Comparison of ENCODE assay signal across 9 mouse cellular contexts in the genomic region with DNA sequence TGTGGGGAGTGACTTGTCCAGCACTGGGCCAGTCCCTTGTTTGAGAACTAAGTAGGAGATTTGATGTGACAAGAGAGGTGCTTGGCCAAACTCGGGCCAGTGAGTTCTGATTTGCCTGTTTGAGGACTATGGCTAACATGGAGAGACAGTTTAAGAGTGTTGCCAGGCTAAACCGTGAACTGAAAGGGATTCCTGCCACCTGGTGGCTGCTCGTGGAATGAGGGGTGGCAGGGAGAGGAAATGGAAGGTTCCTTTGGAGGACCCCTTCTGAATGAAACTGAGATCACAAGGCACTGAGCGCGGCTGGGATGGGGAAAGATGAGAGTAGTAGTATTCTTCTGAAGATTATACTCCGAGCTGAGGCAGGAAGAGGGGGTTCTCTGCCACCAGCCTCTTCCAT. TPM values are rescaled to one million over a fixed set of nuclear protein-coding genes. Genes with fewer than 3 reads are reported as not detected.
DNase-seq lines count a peak whose midpoint lies in the region; ATAC-seq and TF ChIP-seq lines count a peak whose summit lies in the region.
"Had no signal": no experiment of that assay in that cellular context is flagged by ENCODE, and none has a peak within 500 bp of the region (broad histone marks: within the 10 kb centered on the region; RNA-seq: fewer than 3 reads in every experiment).

No protein-coding gene starts in this region.

- H3K4me1 ChIP-seq in forebrain, embryonic 11.5 days (replicated peaks; ENCODE audit: control insufficient read depth, insufficient read depth, low read length): no peaks in the 10 kb centered on the region
- H3K4me1 ChIP-seq in hindbrain, embryonic 16.5 days (ENCODE audit: control insufficient read depth, insufficient read depth, low read depth, low read length): no peaks in the 10 kb centered on the region
- no peaks in the 10 kb centered on the region for H3K4me1 ChIP-seq in liver, adult 2 months (ENCODE audit: control insufficient read depth, insufficient read depth, low read length)
- no peaks in the 10 kb centered on the region for H3K4me1 ChIP-seq in neural tube, embryonic 15.5 days
- H3K4me1 ChIP-seq: embryonic facial prominence, embryonic 15.5 days had no signal

- no peaks in the 10 kb centered on the region for H3K36me3 ChIP-seq in forebrain, embryonic 11.5 days (ENCODE audit: control insufficient read depth, insufficient read depth, low read length)
- H3K36me3 ChIP-seq in hindbrain, embryonic 16.5 days (ENCODE audit: control insufficient read depth, insufficient read depth, low read length): no peaks in the 10 kb centered on the region
- H3K36me3 ChIP-seq in liver, adult 2 months (ENCODE audit: control insufficient read depth, insufficient read depth, low read length): no peaks in the 10 kb centered on the region
- H3K36me3 ChIP-seq in neural tube, embryonic 15.5 days: no peaks in the 10 kb centered on the region
- H3K36me3 ChIP-seq: embryonic facial prominence, embryonic 15.5 days had no signal

- WGBS in forebrain, embryonic 11.5 days: 7% methylated on average over 6 of the region's 6 CpGs
- WGBS in hindbrain, embryonic 16.5 days: 7% methylated on average over 6 of the region's 6 CpGs
- 3% methylated on average over 6 of the region's 6 CpGs for WGBS in liver, adult 2 months
- 6% methylated on average over 6 of the region's 6 CpGs for WGBS in neural tube, embryonic 15.5 days

- TF ChIP-seq CTCF in brain, embryonic 14.5 days (IDR thresholded peaks at IDR 0.05; ENCODE audit: borderline replicate concordance, extremely low read depth, insufficient read depth, insufficient read length): peak; percentile 93
- peak; percentile 84 for TF ChIP-seq CTCF in liver, adult 2 months (IDR thresholded peaks at IDR 0.05; ENCODE audit: low read depth, low read length)

- H3K4me2 ChIP-seq in forebrain, embryonic 11.5 days (ENCODE audit: low read depth, low read length, severe bottlenecking): no peak overlapping the region
- no peak overlapping the region for H3K4me2 ChIP-seq in hindbrain, embryonic 16.5 days (ENCODE audit: low read length)
- H3K4me2 ChIP-seq in neural tube, embryonic 15.5 days: no peak overlapping the region
- H3K4me2 ChIP-seq: embryonic facial prominence, embryonic 15.5 days had no signal

- no peak overlapping the region for H3K4me3 ChIP-seq in forebrain, embryonic 11.5 days (ENCODE audit: low read depth, low read length)
- H3K4me3 ChIP-seq in hindbrain, embryonic 16.5 days (ENCODE audit: low read length): no peak overlapping the region
- no peak overlapping the region for H3K4me3 ChIP-seq in liver, adult 2 months (ENCODE audit: insufficient read depth, low read depth, low read length)
- no peak overlapping the region for H3K4me3 ChIP-seq in neural tube, embryonic 15.5 days (replicated peaks)
- H3K4me3 ChIP-seq: embryonic facial prominence, embryonic 15.5 days had no signal

- peak; percentile 80 to 84 for DNase-seq in left cerebral cortex, adult 18-20 months (ENCODE audit: low spot score in 2 of 2)
- no peak for DNase-seq in left cerebral cortex, adult 11 months (ENCODE audit: low spot score)
- DNase-seq in brain, embryonic 14.5 days (ENCODE audit: low read depth): peak; percentile 82
- DNase-seq in forebrain, embryonic 11.5 days (ENCODE audit: low spot score): peak; percentile 83
- peak; percentile 17 for DNase-seq in liver, adult 2 months (ENCODE audit: extremely low read depth, low read depth, low spot score)
- DNase-seq in thymus, postnatal 36 days: peak; percentile 57 to 69

- peaks cover 4% of the 10 kb centered on the region for H3K27me3 ChIP-seq in forebrain, embryonic 11.5 days (ENCODE audit: control insufficient read depth, insufficient read depth, low read length)
- peaks cover 5% of the 10 kb centered on the region for H3K27me3 ChIP-seq in hindbrain, embryonic 16.5 days (replicated peaks; ENCODE audit: control insufficient read depth, insufficient read depth, low read length)
- H3K27me3 ChIP-seq in liver, adult 2 months (ENCODE audit: control insufficient read depth, insufficient read depth, low read length): no peaks in the 10 kb centered on the region
- peaks cover 22% of the 10 kb centered on the region for H3K27me3 ChIP-seq in neural tube, embryonic 15.5 days (replicated peaks)

- TF ChIP-seq POLR2A in brain, embryonic 14.5 days (IDR thresholded peaks at IDR 0.05; ENCODE audit: borderline replicate concordance, extremely low read depth, insufficient read depth, insufficient read length, poor library complexity, severe bottlenecking): no peak
- no peak for TF ChIP-seq POLR2A in liver, adult 2 months (IDR thresholded peaks at IDR 0.05; ENCODE audit: extremely low read depth, insufficient read depth, low read length)

- H3K79me2 ChIP-seq in liver, adult 2 months (ENCODE audit: control insufficient read depth, insufficient read depth, low read length): no peaks in the 10 kb centered on the region

- no peak overlapping the region for H3K9ac ChIP-seq in forebrain, embryonic 11.5 days (ENCODE audit: low read length)
- H3K9ac ChIP-seq in hindbrain, embryonic 16.5 days (ENCODE audit: low read depth, low read length): no peak overlapping the region
- no peak overlapping the region for H3K9ac ChIP-seq in liver, adult 2 months (ENCODE audit: low read depth, low read length)
- no peak overlapping the region for H3K9ac ChIP-seq in neural tube, embryonic 15.5 days (replicated peaks)
- H3K9ac ChIP-seq: embryonic facial prominence, embryonic 15.5 days had no signal

- no peak overlapping the region for H3K27ac ChIP-seq in forebrain, embryonic 11.5 days (ENCODE audit: low read depth, low read length)
- no peak overlapping the region for H3K27ac ChIP-seq in hindbrain, embryonic 16.5 days (ENCODE audit: low read depth, low read length)
- no peak overlapping the region for H3K27ac ChIP-seq in liver, adult 2 months (replicated peaks; ENCODE audit: insufficient read depth, low read depth, low read length)
- H3K27ac ChIP-seq in neural tube, embryonic 15.5 days (replicated peaks): no peak overlapping the region
- H3K27ac ChIP-seq: embryonic facial prominence, embryonic 15.5 days had no signal

- ATAC-seq in forebrain, embryonic 11.5 days (replicated peaks; ENCODE audit: low FRiP score): peak; percentile 52; the same call in 1 of the 2 replicates
- peak; percentile 47; the same call in 1 of the 2 replicates for ATAC-seq in hindbrain, embryonic 16.5 days
- peak; percentile 64; the same call in 1 of the 2 replicates for ATAC-seq in neural tube, embryonic 15.5 days (ENCODE audit: low FRiP score)

- H3K9me3 ChIP-seq in forebrain, embryonic 11.5 days (ENCODE audit: control insufficient read depth, low read length): no peaks in the 10 kb centered on the region
- no peaks in the 10 kb centered on the region for H3K9me3 ChIP-seq in hindbrain, embryonic 16.5 days (ENCODE audit: control insufficient read depth, low read length)
- H3K9me3 ChIP-seq in neural tube, embryonic 15.5 days (replicated peaks): no peaks in the 10 kb centered on the region
- H3K9me3 ChIP-seq: embryonic facial prominence, embryonic 15.5 days had no signal

RNA-seq across cellular contexts. Expression of gene Kcnc4, which starts 7.2 kb away (rescaled TPM):
- 10 to 100 TPM; 70.5 to 75.2 TPM for total RNA-seq in left cerebral cortex, adult 18-20 months (2021)
- 8.9 and 13.3 TPM in 2 replicates for polyA plus RNA-seq in brain, embryonic 14.5 days (2012; rRNA removed)
- 0.28 and 0.39 TPM in 2 replicates for polyA plus RNA-seq in forebrain, embryonic 11.5 days (2014; fragmentation: Nextera tagmentation; extraction: Ambion mirVana)
- 8.7 and 9.7 TPM in 2 replicates for polyA plus RNA-seq in hindbrain, embryonic 16.5 days (2015; fragmentation: Nextera tagmentation; extraction: Ambion mirVana)
- total RNA-seq in liver, adult 2 months (2014; rRNA removed): 0.07 TPM in 1 of 2 replicates, not detected in the other
- polyA plus RNA-seq in liver, adult 2 months (2012; rRNA removed): 0.05 and 0.06 TPM in 2 replicates
- polyA plus RNA-seq in neural tube, embryonic 15.5 days (2015; fragmentation: Nextera tagmentation; extraction: Ambion mirVana): 9.1 TPM in 2 replicates

RNA-seq across cellular contexts. Expression of gene Slc6a17, which starts 51.2 kb away (rescaled TPM):
- 100 to 1,000 TPM; 388 to 416 TPM for total RNA-seq in left cerebral cortex, adult 18-20 months (2021)
- polyA plus RNA-seq in brain, embryonic 14.5 days (2012; rRNA removed): 37.6 and 40.2 TPM in 2 replicates
- 3.0 and 3.6 TPM in 2 replicates for polyA plus RNA-seq in forebrain, embryonic 11.5 days (2014; fragmentation: Nextera tagmentation; extraction: Ambion mirVana)
- 19.1 and 20.4 TPM in 2 replicates for polyA plus RNA-seq in hindbrain, embryonic 16.5 days (2015; fragmentation: Nextera tagmentation; extraction: Ambion mirVana)
- total RNA-seq in liver, adult 2 months (2014; rRNA removed): 0.07 TPM in 1 of 2 replicates, not detected in the other
- 0.02 TPM in 1 of 2 replicates, not detected in the other for polyA plus RNA-seq in liver, adult 2 months (2012; rRNA removed)
- 13.9 and 16.9 TPM in 2 replicates for polyA plus RNA-seq in neural tube, embryonic 15.5 days (2015; fragmentation: Nextera tagmentation; extraction: Ambion mirVana)
